Mouse (Mus musculus): ENCODE measurements around the gene Fam193a.

- TF ChIP-seq GATA1 (IDR thresholded peaks at IDR 0.05; ENCODE audit: borderline replicate concordance, low read length): no peak
- TF ChIP-seq FLI1 (IDR thresholded peaks at IDR 0.05; ENCODE audit: low read length): no peak
Observed at GRCm38 (mm10) chr5:34502821-34503220, 133.1 kb downstream of the Fam193a start.

Measured in megakaryocyte, embryonic 14.5 days (primary cell).